Mouse (Mus musculus) intestine, embryonic 15.5 days (tissue): Measurements from ENCODE around the gene Mb21d2. TPM values are rescaled to one million over a fixed set of nuclear protein-coding genes. Genes with fewer than 3 reads are reported as not detected.
A peak's percentile ranks its signal among the peaks of the same experiment; 100 is the strongest.

ENCODE experiments used
- ATAC-seq: fragments of 200-750 bp; cut with Nextera tagmentation; 2 replicates; pipeline ENCODE4 v1.8.0; 2017; ENCODE audit warnings: moderate TSS enrichment, moderate library complexity
- H3K27ac ChIP-seq: fragments of 300-500 bp; sonication (generic); 2 replicates; pipeline ENCODE4 v1.5.1; 2015; ENCODE audit warnings: mild to moderate bottlenecking, inconsistent platforms
- H3K27me3 ChIP-seq: fragments of 300-500 bp; sonication (generic); replicated peaks from 2 replicates; pipeline ENCODE4 v1.6.1; 2015; ENCODE audit warnings: inconsistent platforms
- H3K36me3 ChIP-seq: fragments of 300-500 bp; sonication (generic); 2 replicates; pipeline ENCODE4 v1.6.1; 2015; ENCODE audit warnings: inconsistent platforms
- H3K4me1 ChIP-seq: fragments of 300-500 bp; sonication (generic); replicated peaks from 2 replicates; pipeline ENCODE4 v1.6.1; 2015; ENCODE audit warnings: inconsistent platforms
- H3K4me2 ChIP-seq: fragments of 300-500 bp; sonication (generic); replicated peaks from 2 replicates; pipeline ENCODE4 v1.6.1; 2015; ENCODE audit warnings: mild to moderate bottlenecking, inconsistent platforms
- H3K4me3 ChIP-seq: fragments of 300-500 bp; sonication (generic); replicated peaks from 2 replicates; pipeline ENCODE4 v1.5.1; 2015; ENCODE audit warnings: inconsistent platforms
- H3K9ac ChIP-seq: fragments of 300-500 bp; sonication (generic); 2 replicates; pipeline ENCODE4 v1.6.1; 2015; ENCODE audit warnings: inconsistent platforms
- H3K9me3 ChIP-seq: fragments of 300-500 bp; sonication (generic); 2 replicates; pipeline ENCODE4 v1.6.1; 2016; ENCODE audit warnings: inconsistent platforms
- WGBS: fragments of 180-500 bp; shearing (Covaris S2); methylation state at CpG from one replicate; pipeline ENCODE4 v1.1.7; 2015; 5-methylcytosine and 5-hydroxymethylcytosine counted together
- polyA plus RNA-seq: library from polyadenylated mRNA; unstranded; fragments of >200 nt; fragmentation: Nextera tagmentation; extraction: Ambion mirVana; gene quantifications from 2 replicates; pipeline ENCODE4 v1.2.1, GENCODE M21; 2015

Mb21d2 gene
- polyA plus RNA-seq, 1 experiment from 2014 or later, result 9.1 TPM

- no peak overlapping the region for H3K27ac ChIP-seq
- ATAC-seq, result peak; percentile 33; the same call in 1 of the 2 replicates
- 55% methylated on average over 14 of the region's 14 CpGs for whole genome bisulfite sequencing
- 0 out of 2 replicates have a peak, but pooled peaks cover 4% of the 10 kb centered on the region for H3K36me3 ChIP-seq
- H3K4me1 ChIP-seq, result peaks cover 5% of the 10 kb centered on the region; the same call in 1 of the 2 replicates
- peak overlapping the region; percentile 10; the same call in 1 of the 2 replicates for H3K4me2 ChIP-seq
- no peaks in the 10 kb centered on the region for H3K27me3 ChIP-seq
- no peak overlapping the region for H3K4me3 ChIP-seq
- no peaks in the 10 kb centered on the region; the same call in 1 of the 2 replicates for H3K9me3 ChIP-seq
- H3K9ac ChIP-seq, result no peak overlapping the region
Measured at GRCm38 (mm10) chr16:28850881-28851280, 78.6 kb downstream of the Mb21d2 start.

GRCm38 (mm10) chr16:28846123-28846522 is 83.3 kb downstream of the Mb21d2 start:
- Histone ChIP-seq H3K4me3 (no peak overlapping the region), H3K9ac (no peak overlapping the region), H3K27ac (no peak overlapping the region), H3K36me3 (0 out of 2 replicates have a peak, but pooled peaks cover 4% of the 10 kb centered on the region), H3K4me2 (no peak overlapping the region), H3K27me3 (no peaks in the 10 kb centered on the region), H3K4me1 (peaks cover 7% of the 10 kb centered on the region; the same call in 1 of the 2 replicates), H3K9me3 (no peaks in the 10 kb centered on the region; the same call in 1 of the 2 replicates)
- 0 out of 2 replicates have a peak, but pooled peaks have one; percentile 13 for ATAC-seq
- WGBS, result 75% methylated on average over 11 of the region's 11 CpGs

GRCm38 (mm10) chr16:28845336-28845735 is 84.1 kb downstream of the Mb21d2 start:
- H3K27ac ChIP-seq, result no peak overlapping the region
- 59% methylated on average over 3 of the region's 3 CpGs for WGBS
- peak; percentile 54; the same call in 1 of the 2 replicates for ATAC-seq
- H3K36me3 ChIP-seq, result 0 out of 2 replicates have a peak, but pooled peaks cover 4% of the 10 kb centered on the region
- no peak overlapping the region for H3K4me3 ChIP-seq
- no peak overlapping the region for H3K9ac ChIP-seq
- no peak overlapping the region for H3K4me2 ChIP-seq
- 0 out of 2 replicates have a peak, but pooled peaks cover 3% of the 10 kb centered on the region for H3K4me1 ChIP-seq
- H3K27me3 ChIP-seq, result no peaks in the 10 kb centered on the region
- no peaks in the 10 kb centered on the region; the same call in 1 of the 2 replicates for H3K9me3 ChIP-seq

GRCm38 (mm10) chr16:28841102-28841501 is 88.4 kb downstream of the Mb21d2 start:
- no peaks in the 10 kb centered on the region for H3K27me3 ChIP-seq
- WGBS, result 40% methylated on average over 11 of the region's 11 CpGs
- H3K4me2 ChIP-seq, result no peak overlapping the region
- no peaks in the 10 kb centered on the region for H3K36me3 ChIP-seq
- H3K9me3 ChIP-seq, result no peaks in the 10 kb centered on the region
- H3K9ac ChIP-seq, result no peak overlapping the region
- no peak overlapping the region for H3K4me3 ChIP-seq
- peak; percentile 41 for ATAC-seq
- 0 out of 2 replicates have a peak, but pooled peaks cover 3% of the 10 kb centered on the region for H3K4me1 ChIP-seq
- H3K27ac ChIP-seq, result no peak overlapping the region

- H3K9me3 ChIP-seq, result no peaks in the 10 kb centered on the region
- H3K9ac ChIP-seq, result no peak overlapping the region
- ATAC-seq, result peak; percentile 67
- H3K4me3 ChIP-seq, result no peak overlapping the region
- no peaks in the 10 kb centered on the region for H3K27me3 ChIP-seq
- 0 out of 2 replicates have a peak, but pooled peaks cover 3% of the 10 kb centered on the region for H3K4me1 ChIP-seq
- no peaks in the 10 kb centered on the region for H3K36me3 ChIP-seq
- 52% methylated on average over 24 of the region's 24 CpGs for WGBS
- H3K27ac ChIP-seq, result no peak overlapping the region
- no peak overlapping the region for H3K4me2 ChIP-seq
Measured at GRCm38 (mm10) chr16:28840075-28840974, 89.1 kb downstream of the Mb21d2 start.

GRCm38 (mm10) chr16:28839575-28839974 is 89.9 kb downstream of the Mb21d2 start:
- 80% methylated on average over 9 of the region's 9 CpGs for WGBS
- H3K4me3 ChIP-seq, result no peak overlapping the region

GRCm38 (mm10) chr16:28838016-28838415 is 91.5 kb downstream of the Mb21d2 start:
- H3K36me3 ChIP-seq, result no peaks in the 10 kb centered on the region
- H3K9me3 ChIP-seq, result no peaks in the 10 kb centered on the region
- no peak overlapping the region for H3K9ac ChIP-seq
- WGBS, result 21% methylated on average over 12 of the region's 12 CpGs
- no peak overlapping the region for H3K4me3 ChIP-seq
- no peak overlapping the region for H3K27ac ChIP-seq
- ATAC-seq, result no peak
- no peak overlapping the region for H3K4me2 ChIP-seq
- H3K27me3 ChIP-seq, result no peaks in the 10 kb centered on the region
- H3K4me1 ChIP-seq, result 0 out of 2 replicates have a peak, but pooled peaks cover 3% of the 10 kb centered on the region

More at GRCm38 (mm10) chr16:28839575-28839974, 89.9 kb downstream of the Mb21d2 start:
- Histone ChIP-seq H3K9ac (no peak overlapping the region), H3K27me3 (no peaks in the 10 kb centered on the region), H3K4me2 (no peak overlapping the region), H3K9me3 (no peaks in the 10 kb centered on the region), H3K27ac (no peak overlapping the region), H3K4me1 (0 out of 2 replicates have a peak, but pooled peaks cover 3% of the 10 kb centered on the region), H3K36me3 (no peaks in the 10 kb centered on the region)
- no peak for ATAC-seq

- H3K27ac ChIP-seq, result no peak overlapping the region
- no peak overlapping the region for H3K4me3 ChIP-seq
- no peaks in the 10 kb centered on the region for H3K27me3 ChIP-seq
- ATAC-seq, result no peak
- no peaks in the 10 kb centered on the region for H3K4me1 ChIP-seq
- H3K9ac ChIP-seq, result no peak overlapping the region
- H3K9me3 ChIP-seq, result no peaks in the 10 kb centered on the region
- peaks cover 8% of the 10 kb centered on the region; the same call in 1 of the 2 replicates for H3K36me3 ChIP-seq
- H3K4me2 ChIP-seq, result no peak overlapping the region
- WGBS, result 73% methylated on average over 12 of the region's 12 CpGs
Measured at GRCm38 (mm10) chr16:28832085-28832635, 97.3 kb downstream of the Mb21d2 start.

- no peak overlapping the region for H3K27ac ChIP-seq
- no peak for ATAC-seq
- WGBS, result 80% methylated on average over 10 of the region's 10 CpGs
Measured at GRCm38 (mm10) chr16:28829263-28829955, 100.1 kb downstream of the Mb21d2 start.

GRCm38 (mm10) chr16:28824781-28825180 is 104.7 kb downstream of the Mb21d2 start:
- H3K9ac ChIP-seq, result no peak overlapping the region
- no peak overlapping the region for H3K4me3 ChIP-seq
- no peaks in the 10 kb centered on the region for H3K4me1 ChIP-seq
- no peaks in the 10 kb centered on the region for H3K27me3 ChIP-seq
- H3K9me3 ChIP-seq, result no peaks in the 10 kb centered on the region
- 95% methylated on average over 8 of the region's 8 CpGs for WGBS
- H3K4me2 ChIP-seq, result no peak overlapping the region
- no peak overlapping the region for H3K27ac ChIP-seq
- ATAC-seq, result no peak
- peaks cover 8% of the 10 kb centered on the region; the same call in 1 of the 2 replicates for H3K36me3 ChIP-seq

More at GRCm38 (mm10) chr16:28829263-28829955, 100.1 kb downstream of the Mb21d2 start:
- H3K4me2 ChIP-seq, result no peak overlapping the region
- no peak overlapping the region for H3K4me3 ChIP-seq
- H3K4me1 ChIP-seq, result no peaks in the 10 kb centered on the region
- no peaks in the 10 kb centered on the region for H3K9me3 ChIP-seq
- H3K9ac ChIP-seq, result no peak overlapping the region
- peaks cover 8% of the 10 kb centered on the region; the same call in 1 of the 2 replicates for H3K36me3 ChIP-seq
- H3K27me3 ChIP-seq, result no peaks in the 10 kb centered on the region

- Histone ChIP-seq H3K4me3 (no peak overlapping the region), H3K9me3 (no peaks in the 10 kb centered on the region), H3K27me3 (no peaks in the 10 kb centered on the region), H3K27ac (no peak overlapping the region), H3K4me1 (no peaks in the 10 kb centered on the region), H3K9ac (no peak overlapping the region), H3K36me3 (no peaks in the 10 kb centered on the region), H3K4me2 (no peak overlapping the region)
- no peak for ATAC-seq
- 71% methylated on average over 6 of the region's 6 CpGs for WGBS
Measured at GRCm38 (mm10) chr16:28821774-28822173, 107.7 kb downstream of the Mb21d2 start.
